Mouse (Mus musculus) heart, postnatal 10 days (tissue): Measurements from ENCODE around the gene Gm9918. TPM values are rescaled to one million over a fixed set of nuclear protein-coding genes. Genes with fewer than 3 reads are reported as not detected.
A peak's percentile ranks its signal among the peaks of the same experiment; 100 is the strongest.

Experiments used
- DNase-seq, 2 experiments: peaks; one replicate each; pipeline ENCODE4 v3.0.0; 2021
- intact Hi-C: fragments of 180-260 bp; cut with DNase I; formaldehyde crosslinking; loops from one replicate; pipeline ENCODE4 v1.15.1; 2025
- total RNA-seq, 2 experiments: library from RNA; stranded (reverse); gene quantifications; 2 replicates each; pipeline ENCODE4 v1.2.3; 2021

The Gm9918 gene
- total RNA-seq, 2 experiments from 2014 or later = not detected

- DNase-seq = no peak
- intact Hi-C loops = no loop called here
These were observed 25.8 kb upstream of the Gm9918 start for GRCm38 (mm10) chr15:102244306-102245191.

DNA sequence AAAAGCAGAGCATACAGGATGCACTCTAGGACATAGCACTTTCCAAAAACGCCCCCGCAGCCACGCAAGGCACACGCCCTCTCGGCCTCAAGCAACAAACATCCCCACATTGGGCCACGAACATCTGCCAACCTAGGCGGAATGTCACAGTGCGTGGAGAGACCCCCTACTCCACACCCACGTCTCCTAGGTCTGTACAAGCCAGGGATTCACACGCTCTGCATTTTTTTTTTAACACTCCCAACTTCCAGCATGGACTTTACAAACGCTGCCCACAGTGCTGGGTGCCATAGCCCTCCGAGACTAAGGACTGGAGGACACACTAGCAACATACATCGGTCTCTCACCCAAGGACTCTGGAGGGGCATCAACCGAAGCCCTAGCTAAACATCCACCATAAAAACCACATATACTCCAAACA, 24.9 kb upstream of the Gm9918 start:
- peak; percentile 41 to 55 for DNase-seq

GRCm38 (mm10) chr15:102245891-102246741, 24.2 kb upstream of the Gm9918 start:
- peak; percentile 81 to 86 for DNase-seq
- intact Hi-C loops = loop anchor here (1.0 kb wide), 1 partner anchor 33 kb away; the partner anchor contains the start of gene Mfsd5

More for the DNA sequence above, 24.9 kb upstream of the Gm9918 start:
- intact Hi-C loops = no loop called here

DNA sequence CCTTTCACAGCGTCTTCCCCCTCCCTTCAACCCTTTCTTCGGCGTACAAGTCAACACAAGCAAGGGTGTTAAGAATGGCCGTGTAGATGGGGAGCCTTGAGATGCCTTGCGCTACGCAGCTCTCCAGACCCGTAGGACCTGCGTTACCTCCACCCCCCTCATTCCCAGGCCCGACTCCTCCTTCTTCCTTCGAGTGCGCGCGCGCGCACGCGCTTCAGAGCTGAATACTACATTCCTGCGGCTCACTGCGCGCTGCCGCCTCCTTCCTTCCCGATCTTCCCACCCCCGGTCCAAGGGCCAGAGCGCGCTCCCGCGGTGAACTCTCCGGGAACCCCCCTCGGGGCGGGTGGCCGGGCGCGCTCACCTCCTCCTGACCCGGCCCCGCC, 23.5 kb upstream of the Gm9918 start:
- DNase-seq = peak; percentile 96 to 97
- intact Hi-C loops = loop anchor here (1.0 kb wide), 1 partner anchor 32 kb away; the partner anchor contains the start of gene Mfsd5

- peak; percentile 87 to 89 for DNase-seq
- intact Hi-C loops = no loop called here
These were observed 22.9 kb upstream of the Gm9918 start for GRCm38 (mm10) chr15:102247252-102248130.

DNA sequence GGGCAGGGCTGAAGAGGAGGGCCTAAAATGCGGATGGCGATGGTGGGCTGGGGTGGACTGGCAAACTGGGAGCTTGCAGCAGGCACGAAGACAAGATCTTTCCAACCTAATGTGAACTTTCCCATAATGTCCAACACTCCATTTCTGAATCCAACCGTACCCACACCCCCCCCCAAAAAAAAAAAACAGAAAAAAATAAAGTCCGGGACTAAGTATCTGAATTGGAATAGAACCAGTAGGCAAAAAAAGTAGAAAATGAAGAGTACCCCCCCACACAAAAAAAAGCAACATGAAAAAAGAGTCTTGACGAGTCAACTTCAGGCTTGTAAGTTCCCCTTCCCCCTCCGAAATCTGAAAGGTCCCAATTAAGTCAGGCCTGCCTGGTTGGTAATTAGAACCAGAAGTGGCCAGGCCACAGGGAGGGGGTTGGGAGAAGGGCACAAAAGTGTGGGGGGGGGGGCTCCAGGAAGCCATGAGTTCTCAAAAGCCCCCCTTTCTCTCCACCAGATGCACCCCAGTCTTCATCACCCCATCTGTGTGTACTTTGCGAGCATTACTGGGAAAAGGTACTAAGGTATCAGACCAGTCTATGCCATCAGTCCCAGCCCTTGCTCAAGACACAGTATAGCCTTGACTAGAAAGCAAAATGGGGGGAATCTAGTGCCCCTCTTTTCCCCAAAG, 22.1 kb upstream of the Gm9918 start:
- intact Hi-C loops = no loop called here
- no peak for DNase-seq

- intact Hi-C loops = no loop called here
These were observed 21.6 kb upstream of the Gm9918 start for GRCm38 (mm10) chr15:102248812-102249191.

GRCm38 (mm10) chr15:102249251-102249691, 21.1 kb upstream of the Gm9918 start:
- intact Hi-C loops = no loop called here
- DNase-seq = peak; percentile 49 to 55

More at GRCm38 (mm10) chr15:102248812-102249191, 21.6 kb upstream of the Gm9918 start:
- no peak for DNase-seq

DNA sequence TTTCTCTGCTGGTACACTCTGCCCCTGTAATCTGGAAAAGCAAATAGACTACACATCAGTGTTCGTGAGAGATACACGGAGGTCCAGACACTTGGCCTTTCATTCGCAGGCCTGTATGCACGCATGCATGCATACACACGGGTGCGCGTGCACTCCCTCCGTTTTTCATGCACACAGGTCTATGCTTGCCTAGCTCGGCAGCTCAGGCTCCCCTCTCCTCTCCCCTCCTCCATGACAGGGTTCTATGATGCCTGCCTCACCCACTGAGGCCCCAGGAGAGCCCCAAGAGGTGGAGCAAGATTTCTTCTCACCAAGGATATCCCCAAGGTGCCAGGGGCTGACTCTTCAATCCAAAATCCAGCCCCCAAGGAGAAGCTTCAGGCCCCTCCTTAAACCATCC, 20.4 kb upstream of the Gm9918 start:
- no peak for DNase-seq
- intact Hi-C loops = no loop called here

DNA sequence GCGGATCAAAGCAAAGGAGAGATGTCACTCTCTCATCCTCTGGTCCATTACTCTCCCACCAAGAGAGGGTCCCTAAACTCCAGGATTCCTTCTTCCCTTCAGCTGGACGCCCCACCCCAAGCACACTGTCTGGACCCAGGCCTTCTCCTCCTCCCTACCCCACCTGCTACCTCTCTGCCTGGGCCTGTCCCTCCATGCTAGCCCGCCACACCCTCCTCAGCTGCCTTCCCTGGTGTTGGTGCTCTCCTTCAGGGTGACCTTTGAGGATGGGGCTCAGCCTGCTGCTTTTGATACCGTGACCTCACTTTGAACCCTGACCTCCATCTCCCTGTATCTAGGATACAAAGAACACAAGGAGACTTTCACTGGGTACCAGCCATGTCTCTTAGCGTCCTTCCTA, 19.8 kb upstream of the Gm9918 start:
- intact Hi-C loops = no loop called here
- DNase-seq = no peak

DNA sequence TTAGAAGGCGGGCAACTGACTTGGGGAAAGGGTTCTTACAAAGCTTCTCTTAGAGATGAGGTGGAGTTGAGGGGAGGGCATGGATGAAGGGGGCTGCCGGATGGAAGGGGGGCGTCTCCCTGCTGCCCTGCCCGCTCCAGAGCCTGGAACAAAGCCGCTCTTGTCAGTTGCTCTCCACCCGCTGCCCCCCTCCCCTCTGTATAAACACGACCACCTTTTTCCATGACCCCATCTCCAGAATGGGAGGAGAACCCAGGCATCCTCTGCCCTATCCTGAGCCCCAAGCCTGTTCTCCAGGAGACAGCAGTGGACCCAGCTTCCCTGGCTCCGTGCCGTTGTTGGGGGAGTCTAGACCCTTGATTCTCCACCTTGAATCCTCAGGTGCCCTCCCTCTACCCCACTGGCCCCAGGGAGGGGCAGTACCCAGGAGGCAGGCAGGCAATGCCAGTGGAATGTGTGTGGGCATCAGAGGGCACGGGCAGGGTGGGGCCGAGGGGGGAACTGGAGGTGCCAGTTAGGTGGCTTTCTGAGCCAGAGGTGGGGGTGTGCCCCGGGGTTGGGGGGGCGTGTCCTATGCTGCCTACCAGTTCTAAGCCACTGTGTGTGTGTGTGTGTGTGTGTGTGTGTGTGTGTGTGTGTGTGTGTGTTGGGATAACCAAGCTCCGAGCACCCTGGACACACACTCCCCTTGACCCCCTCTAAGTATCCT, 14.7 kb upstream of the Gm9918 start:
- DNase-seq = no peak
- intact Hi-C loops = no loop called here

DNA sequence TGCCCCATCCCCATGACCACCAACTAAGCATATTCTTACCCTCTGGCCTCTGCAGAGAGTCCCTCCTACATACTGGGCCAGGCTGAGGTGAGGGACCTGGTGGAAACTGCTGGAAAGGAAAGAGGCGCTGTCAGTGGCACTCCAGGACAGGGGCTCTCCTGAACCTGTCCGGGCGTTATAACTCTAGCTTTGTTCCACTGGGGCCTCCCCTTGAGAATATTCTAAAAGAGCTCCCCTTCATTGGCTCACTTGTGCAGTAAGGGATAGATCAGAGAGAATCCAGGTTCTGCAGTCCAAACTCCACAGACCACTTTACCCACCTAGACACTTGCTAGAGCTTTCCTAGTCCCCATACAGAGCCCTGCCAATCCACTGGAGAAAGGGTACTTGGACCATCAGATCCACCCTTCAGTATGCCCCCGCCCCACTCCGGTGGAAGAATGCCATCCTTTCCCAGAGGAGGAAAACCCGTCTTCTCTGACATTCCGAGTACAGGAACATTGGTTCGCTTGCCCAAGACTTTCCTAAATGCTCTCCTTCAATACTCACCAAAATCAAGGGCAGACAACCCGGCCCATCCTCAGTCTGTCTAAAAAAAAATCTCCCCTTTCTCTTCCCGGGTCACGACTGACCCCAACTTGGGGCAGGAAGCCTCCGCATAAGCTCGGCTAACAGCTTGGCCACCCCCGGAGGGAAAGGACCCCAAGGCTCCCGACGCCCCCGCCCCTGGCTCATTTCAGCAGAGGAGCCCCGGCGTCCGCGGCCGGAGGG, 13.7 kb upstream of the Gm9918 start:
- intact Hi-C loops = no loop called here
- DNase-seq = peak in 1 of 2 experiments; percentile 34

DNA sequence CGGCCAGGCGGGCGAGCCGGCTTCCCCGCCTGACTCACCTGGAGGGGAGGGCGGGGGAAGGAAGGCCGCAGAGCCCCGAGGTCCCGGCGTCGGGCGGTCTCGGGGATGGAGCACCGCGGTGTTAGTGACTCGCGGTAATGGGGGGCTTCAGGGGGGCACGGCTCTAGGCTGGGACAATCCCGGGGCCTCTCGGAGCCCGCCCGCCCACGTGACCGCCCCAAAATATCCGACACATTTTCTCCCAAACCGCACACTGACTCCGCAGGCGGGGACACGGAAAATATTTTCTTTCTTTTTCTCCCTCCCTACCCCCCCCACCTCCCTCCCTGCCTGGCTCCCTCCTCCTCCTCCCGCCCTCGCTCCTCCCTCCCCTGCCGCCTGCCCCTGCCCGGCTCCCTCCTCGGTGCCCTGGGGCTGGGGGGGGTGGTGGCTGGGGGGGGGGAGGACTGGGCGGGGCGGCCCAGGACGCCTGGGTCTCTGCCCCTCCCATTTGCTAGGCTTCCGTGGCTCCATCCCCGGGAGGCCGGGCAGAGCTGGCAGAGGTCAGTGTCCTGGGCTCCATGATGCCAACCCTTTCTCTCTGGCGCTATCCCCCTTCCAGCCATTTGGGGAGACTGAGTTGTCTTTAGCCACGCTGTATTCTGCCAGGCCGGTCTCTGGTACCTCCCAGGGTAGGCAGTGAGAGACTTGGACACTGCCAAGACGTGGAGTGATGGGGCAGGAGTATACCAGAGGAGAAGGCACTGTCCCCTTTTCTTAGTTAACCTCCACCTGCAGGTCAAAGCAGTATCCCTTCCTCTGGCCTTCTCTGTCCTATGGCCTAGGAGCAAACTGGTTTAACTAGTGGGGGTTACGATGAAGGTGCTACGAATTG, 12.9 kb upstream of the Gm9918 start, which contains the start of gene Rarg:
TSS of gene Rarg (minus strand) at position 316 of the 874 bp plus-strand sequence.
- DNase-seq = peak; percentile 44 to 51
- intact Hi-C loops = no loop called here

GRCm38 (mm10) chr15:102258076-102258470, 12.3 kb upstream of the Gm9918 start:
- peak; percentile 59 to 61 for DNase-seq
- intact Hi-C loops = no loop called here

GRCm38 (mm10) chr15:102258581-102259253, 11.6 kb upstream of the Gm9918 start:
- intact Hi-C loops = no loop called here
- no peak for DNase-seq

DNA sequence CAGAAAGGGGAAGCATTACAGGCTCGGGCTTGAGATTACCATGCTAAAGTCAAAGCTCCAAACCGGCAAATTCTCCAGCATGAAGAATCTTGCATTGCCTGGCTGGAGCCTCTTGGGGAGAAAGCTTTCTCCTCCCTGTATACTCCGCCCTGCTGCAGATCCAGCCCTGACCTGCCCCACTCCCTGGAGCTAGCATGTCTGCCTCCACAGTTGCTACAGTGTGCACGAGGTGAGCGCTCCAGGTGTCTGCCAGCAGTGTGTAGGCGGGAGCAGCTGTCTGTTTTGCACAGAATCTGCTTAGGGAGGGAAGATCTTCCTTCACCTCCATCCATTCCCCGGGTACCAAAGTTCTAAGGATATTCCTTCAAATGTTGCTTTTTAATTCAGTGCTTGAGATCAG, 7.8 kb upstream of the Gm9918 start:
- DNase-seq = no peak
- intact Hi-C loops = no loop called here

DNA sequence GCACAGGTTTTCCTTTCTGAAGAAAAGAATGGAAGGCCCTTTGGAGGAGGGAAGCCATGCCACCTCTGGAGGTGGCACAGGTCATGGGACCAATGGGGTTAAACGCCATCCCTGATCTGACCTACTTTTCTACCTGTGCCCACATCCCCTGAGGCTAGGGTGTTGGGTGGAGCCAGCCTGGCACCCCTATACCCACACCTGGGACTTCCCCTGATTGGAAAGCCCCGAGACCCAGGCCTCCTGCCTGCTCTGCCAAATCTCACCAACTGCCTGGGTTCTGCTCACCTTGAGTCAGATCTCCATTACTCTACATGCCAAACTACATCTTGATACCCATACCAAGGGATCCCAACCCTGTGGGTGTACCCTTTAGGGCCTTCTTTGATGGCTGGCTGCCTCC, 7.3 kb upstream of the Gm9918 start:
- DNase-seq = no peak
- intact Hi-C loops = no loop called here
